Mouse (Mus musculus): Measurements from ENCODE around the gene Gm42517. TPM values are rescaled to one million over a fixed set of nuclear protein-coding genes. Genes with fewer than 3 reads are reported as not detected.

The Gm42517 gene
- total RNA-seq, 2 experiments from 2014 or later, result 0.53 to 0.76 TPM

DNA sequence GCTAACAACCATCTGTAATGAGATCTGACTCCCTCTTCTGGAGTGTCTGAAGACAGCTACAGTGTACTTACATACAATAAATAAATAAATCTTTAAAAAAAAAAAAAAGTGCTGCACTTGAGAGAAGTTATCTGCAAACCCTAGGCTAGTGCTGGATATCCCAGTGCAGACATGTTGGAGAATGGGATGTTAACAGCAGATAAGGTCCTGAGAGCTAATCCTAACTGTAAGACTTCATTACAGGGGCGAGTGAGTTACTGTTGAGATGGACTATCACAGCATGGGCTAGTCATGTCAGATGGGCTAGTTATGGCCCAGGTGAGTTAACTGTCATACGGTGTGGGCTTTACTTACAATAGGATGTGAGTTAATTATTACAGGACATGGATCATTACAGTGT lies 13.7 kb downstream of the Gm42517 start:
- DNase-seq (ENCODE audit: low spot score in 2 of 2), result no peak

DNA sequence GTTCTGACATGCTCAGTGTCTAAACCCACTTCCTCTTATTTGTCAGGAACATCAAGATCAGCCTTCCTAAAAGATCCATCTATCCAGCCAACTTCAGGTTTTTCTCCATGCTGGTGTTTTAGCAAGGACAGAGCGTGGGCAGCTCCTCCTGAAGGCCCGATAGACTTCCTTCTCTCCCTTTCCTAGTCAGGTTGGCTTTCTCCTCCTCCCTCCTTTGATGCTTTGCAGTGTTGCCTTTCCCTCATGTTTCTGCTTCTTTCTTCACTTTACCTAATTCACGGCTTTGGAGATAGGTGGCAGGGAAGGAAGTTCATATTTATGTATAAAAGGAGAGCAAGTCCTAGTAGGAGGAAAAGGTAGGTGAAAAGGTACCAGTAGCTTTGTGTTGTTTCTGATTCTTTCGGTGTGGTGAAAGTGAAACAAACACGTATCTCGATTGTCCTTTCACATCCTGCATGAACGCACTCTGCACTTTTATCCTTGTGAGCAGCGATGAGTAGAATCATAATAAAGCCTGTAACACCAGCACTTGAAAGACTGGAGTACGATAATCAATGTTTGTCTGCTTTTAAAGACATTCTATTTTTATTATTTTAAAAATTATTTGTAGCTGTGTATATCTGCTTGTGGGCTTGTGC lies 18.1 kb downstream of the Gm42517 start:
- no peak for DNase-seq (ENCODE audit: low spot score in 2 of 2)

DNA sequence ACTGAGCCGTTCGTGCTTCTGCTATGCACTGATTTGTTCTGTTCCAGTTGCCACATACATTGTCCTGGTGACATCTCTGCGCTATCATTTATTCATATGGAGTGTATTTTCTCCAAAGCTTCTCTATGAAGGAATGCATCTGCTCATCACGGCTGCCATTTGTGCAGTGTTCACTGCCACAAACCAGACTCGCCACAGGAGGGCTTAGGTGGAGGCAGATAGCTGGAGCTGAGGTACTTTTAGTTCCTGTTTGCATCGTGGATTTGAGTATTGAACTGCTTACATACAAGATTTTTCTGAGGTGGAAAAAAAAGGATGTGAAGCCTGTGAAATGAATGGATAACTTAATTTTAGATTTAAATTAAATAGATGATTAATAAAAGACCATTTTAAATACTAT lies 19.9 kb downstream of the Gm42517 start:
- DNase-seq (ENCODE audit: low spot score in 2 of 2), result no peak

DNA sequence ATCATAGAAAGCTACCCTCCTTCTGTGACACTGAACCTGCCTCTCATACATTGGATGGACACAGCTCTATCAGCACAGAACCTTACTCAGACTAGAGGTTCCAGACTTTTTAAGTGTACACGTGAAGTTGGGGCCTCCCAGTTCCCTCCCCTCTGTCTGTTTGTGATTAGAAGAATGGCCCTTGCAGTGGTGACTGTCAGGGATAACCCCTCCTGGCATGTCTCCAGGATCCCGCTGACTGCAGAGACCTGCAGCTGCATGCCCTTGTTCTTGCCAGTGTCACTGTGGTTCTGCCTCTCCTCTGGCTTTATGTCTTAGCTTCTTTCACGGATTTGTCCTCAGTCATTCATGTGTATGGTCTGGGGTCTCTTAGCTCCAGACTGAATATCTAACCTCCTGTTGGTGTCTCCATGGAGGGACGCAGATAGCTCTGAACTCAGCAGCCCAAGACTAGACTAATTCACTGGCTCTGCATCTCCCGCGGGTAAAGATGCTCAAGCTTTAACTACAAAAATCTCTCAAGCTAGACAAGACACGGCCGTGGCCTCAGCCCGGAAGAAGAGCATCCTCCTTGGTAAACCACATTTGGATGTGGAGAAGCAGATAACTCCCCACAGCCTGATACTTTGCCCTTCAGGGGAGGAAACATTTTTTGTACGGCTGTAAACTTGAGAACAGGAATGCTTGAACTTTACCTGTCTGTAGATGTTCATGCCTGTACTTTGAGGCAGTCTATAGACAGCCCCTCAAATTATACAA lies 22.2 kb downstream of the Gm42517 start:
- DNase-seq (ENCODE audit: low spot score in 2 of 2), result no peak

DNA sequence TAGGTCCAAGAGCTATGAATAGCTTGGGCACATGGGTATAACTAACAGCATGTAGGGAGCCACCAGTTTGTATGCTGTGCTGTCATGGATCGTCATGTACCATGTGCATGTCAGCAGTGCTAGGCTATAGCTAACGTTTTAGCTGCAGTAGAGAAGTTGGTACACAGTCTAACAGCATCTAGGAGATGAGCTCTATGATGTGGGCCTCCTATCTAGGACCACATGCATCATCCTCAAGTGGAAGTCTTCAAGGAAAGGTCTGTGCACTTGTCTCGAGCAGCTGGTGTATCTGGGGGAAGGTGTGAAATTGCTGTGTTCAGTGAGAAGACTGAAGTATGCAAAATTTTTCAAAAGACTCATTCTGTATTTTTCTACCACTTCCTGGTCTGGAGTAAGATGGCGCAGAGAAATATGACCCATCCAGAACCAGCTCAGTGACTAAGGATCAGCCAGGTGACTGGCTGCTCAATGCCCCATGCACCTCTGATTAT lies 24.0 kb downstream of the Gm42517 start:
- no peak for DNase-seq (ENCODE audit: low spot score in 2 of 2)

DNA sequence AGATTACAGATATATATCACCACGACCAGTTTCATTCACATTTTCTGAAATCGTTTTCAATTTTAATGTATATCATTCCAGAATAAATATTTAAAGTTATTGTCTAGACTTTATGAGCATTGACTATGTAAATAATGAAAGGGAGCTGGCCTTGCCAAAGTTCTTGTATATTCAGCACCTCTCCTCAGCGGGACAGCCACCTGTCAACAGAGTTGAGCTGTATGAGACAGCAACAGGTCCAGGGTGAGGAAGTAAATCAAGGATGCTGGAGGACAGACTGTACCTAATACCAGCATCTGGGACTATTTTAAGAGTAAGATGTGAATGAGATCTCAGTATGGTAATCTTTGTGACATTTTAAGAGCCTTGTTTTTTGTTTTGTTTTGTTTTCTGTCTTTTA lies 29.7 kb downstream of the Gm42517 start:
- DNase-seq (ENCODE audit: low spot score in 2 of 2), result no peak

DNA sequence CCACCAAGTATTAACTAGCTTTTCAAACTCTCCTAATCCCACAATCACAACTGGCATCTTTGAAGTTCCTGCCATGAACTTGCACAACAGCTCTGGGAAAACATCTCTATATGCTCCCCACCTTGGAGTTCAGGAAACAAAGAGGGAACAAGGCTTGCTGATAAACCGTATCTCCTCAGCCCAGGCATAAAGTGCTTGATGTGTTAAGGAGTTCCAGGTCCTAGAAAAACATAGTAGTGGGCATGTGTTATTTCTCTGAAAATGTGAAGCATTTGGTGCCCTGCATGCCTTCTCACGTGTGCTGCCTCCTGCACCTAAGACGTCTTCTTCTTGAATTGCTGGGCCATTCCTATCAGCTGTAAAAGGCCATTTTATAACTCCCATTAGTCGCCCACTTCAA lies 30.3 kb downstream of the Gm42517 start:
- DNase-seq (ENCODE audit: low spot score in 2 of 2), result no peak

DNA sequence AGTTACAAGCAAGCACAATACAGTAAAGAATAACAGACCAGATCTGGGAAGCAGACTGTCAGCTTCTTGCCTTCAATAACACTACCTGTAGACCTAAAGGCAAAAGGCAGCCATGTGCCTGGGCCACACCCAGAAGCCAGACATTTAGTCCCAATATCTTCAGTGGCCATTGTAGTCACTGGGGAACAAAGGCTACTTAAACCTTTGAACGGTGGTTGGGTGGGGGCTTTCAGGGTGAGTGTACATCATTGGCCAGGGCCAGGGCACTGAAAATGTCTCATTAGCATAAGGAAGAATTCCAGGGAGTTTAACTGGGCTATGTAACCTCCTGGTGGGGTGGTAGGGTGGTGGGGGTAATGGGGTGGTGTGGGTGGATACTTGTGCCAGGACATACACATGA lies 36.7 kb downstream of the Gm42517 start:
- no peak for DNase-seq (ENCODE audit: low spot score in 2 of 2)

Other genes starting within 250 kb of the Gm42517 start
- 10 to 100 TPM; 40.1 to 41.0 TPM for gene Tmed5, start 235.3 kb downstream of the Gm42517 start, total RNA-seq (2021)
- gene Ccdc18, start 235.0 kb downstream of the Gm42517 start, total RNA-seq (2021), result 1 to 10 TPM; 2.7 to 3.4 TPM
- 10 to 100 TPM; 38.8 to 39.8 TPM for gene Dr1, start 99.0 kb downstream of the Gm42517 start, total RNA-seq (2021)
- gene Pigg, start 55.3 kb downstream of the Gm42517 start, total RNA-seq (2021), result 1 to 10 TPM; 9.2 to 9.8 TPM
- not detected for gene Pde6b, start 20.5 kb upstream of the Gm42517 start, total RNA-seq (2021)
- gene Atp5k, start 66.5 kb upstream of the Gm42517 start, total RNA-seq (2021), result 100 to 1,000 TPM; 291 to 308 TPM
- gene Mfsd7a, start 81.0 kb upstream of the Gm42517 start, total RNA-seq (2021), result 1 to 10 TPM; 2.3 to 2.4 TPM
- gene Pcgf3, start 93.3 kb upstream of the Gm42517 start, total RNA-seq (2021), result 10 to 100 TPM; 57.1 to 57.6 TPM
- 10 to 100 TPM in 1 of 2 experiments, 1 to 10 TPM in 1; 8.7 to 13.1 TPM for gene Cplx1, start 182.1 kb upstream of the Gm42517 start, total RNA-seq (2021)